In the genomic region with DNA sequence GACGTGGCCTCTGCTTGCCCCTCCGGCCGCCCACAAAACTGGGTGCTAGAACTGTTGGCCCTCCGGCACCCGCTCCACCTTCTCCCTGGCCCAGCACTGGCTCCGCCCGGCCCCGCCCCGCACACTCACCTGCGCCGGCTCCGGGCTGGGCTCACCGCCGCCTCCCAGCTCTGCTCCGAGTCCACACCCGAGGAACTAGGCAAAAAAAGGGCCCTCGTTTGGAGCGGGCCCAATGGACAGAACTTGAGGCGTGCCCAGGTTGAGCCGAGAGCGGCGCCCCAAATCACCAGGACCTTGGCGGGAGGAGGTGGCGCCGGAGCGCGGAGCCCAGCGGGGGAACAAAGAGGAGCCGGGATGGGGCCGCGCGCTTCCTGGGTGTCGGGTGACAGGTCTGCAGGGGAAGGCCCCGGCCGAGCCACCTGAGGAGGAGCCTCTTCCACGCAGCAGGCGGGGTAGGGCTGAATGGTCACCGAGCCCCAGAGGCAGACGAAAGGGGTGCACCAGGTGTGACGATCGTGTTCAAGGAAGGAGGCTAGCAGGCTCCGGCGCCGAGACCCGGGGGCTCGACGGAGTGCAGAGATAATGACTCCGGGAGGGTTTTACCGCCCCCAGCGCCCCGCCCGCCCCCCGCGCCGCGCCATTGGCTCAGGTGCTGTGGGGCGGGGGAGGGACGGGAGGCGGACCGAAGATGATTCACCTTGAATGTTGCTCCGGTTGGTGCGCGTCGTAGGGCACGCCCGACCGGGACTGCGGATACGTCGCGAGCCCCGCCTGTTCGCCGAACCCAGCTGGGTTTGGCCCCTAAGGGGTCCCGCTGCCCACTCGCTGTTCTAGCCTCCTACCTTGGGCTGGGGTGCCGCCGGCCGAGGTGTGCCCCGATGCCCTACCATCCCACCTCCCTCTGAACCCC, we compare ENCODE assay signal across 8 mouse cellular contexts.
DNase-seq lines count a peak whose midpoint lies in the region; ATAC-seq and TF ChIP-seq lines count a peak whose summit lies in the region.

No protein-coding gene starts in this region.

- no peak overlapping the region for H3K27ac ChIP-seq in heart, embryonic 14.5 days (replicated peaks in 1 of 2; ENCODE audit: control insufficient read depth in 1 of 2, insufficient read depth in 1 of 2, low read depth in 2 of 2, low read length in 2 of 2)
- H3K27ac ChIP-seq in intestine, embryonic 16.5 days (ENCODE audit: low read length): peak overlapping the region; percentile 73
- H3K27ac ChIP-seq in liver, postnatal 0 days (ENCODE audit: low read depth): no peak overlapping the region

- peak overlapping the region; percentile 34; the same call in 1 of the 2 replicates for H3K9ac ChIP-seq in heart, embryonic 14.5 days (ENCODE audit: low read length)
- H3K9ac ChIP-seq in intestine, embryonic 16.5 days (ENCODE audit: low read depth, low read length): peak overlapping the region; percentile 68
- 0 out of 2 replicates have a peak overlapping the region, but pooled peaks have one; percentile 21 for H3K9ac ChIP-seq in liver, postnatal 0 days (replicated peaks)

- H3K4me2 ChIP-seq in heart, embryonic 14.5 days (ENCODE audit: low read length): peak overlapping the region; percentile 66
- H3K4me2 ChIP-seq in intestine, embryonic 16.5 days (ENCODE audit: low read depth, low read length): peak overlapping the region; percentile 67
- H3K4me2 ChIP-seq in liver, postnatal 0 days (ENCODE audit: low read depth, low read length): peak overlapping the region; percentile 80

- no peak for TF ChIP-seq CTCF in liver, postnatal 0 days (IDR thresholded peaks at IDR 0.05; ENCODE audit: low read depth)

- ATAC-seq in heart, embryonic 14.5 days (ENCODE audit: insufficient number of reproducible peaks, insufficient read depth, low FRiP score, low read depth): no peak
- peak; percentile 91 for ATAC-seq in intestine, embryonic 16.5 days
- peak; percentile 88 for ATAC-seq in liver, postnatal 0 days

- peaks cover 97% of the 10 kb centered on the region for H3K27me3 ChIP-seq in heart, embryonic 14.5 days (ENCODE audit: control insufficient read depth, insufficient read depth, low read length)
- peaks cover 72% of the 10 kb centered on the region for H3K27me3 ChIP-seq in intestine, embryonic 16.5 days (replicated peaks; ENCODE audit: control insufficient read depth, insufficient read depth, low read length)
- peaks cover 100% of the 10 kb centered on the region for H3K27me3 ChIP-seq in liver, postnatal 0 days (ENCODE audit: insufficient read depth, low read length)

- H3K9me3 ChIP-seq in heart, embryonic 14.5 days (ENCODE audit: control insufficient read depth, low read length): no peaks in the 10 kb centered on the region
- H3K9me3 ChIP-seq in intestine, embryonic 16.5 days (ENCODE audit: control insufficient read depth, low read length): no peaks in the 10 kb centered on the region
- H3K9me3 ChIP-seq in liver, postnatal 0 days (ENCODE audit: low read length): no peaks in the 10 kb centered on the region

- intact Hi-C loops in heart, postnatal 14 days (cut with DNase I): no loop called here
- intact Hi-C loops in left cerebral cortex, postnatal 25 days (cut with DNase I): no loop called here

- DNase-seq in heart, postnatal 14 days: no peak
- DNase-seq in embryo, embryonic 10.5 days (ENCODE audit: low spot score): peak; percentile 40
- peak; percentile 68 for DNase-seq in liver, postnatal 0 days
- peak; percentile 87 for DNase-seq in retina, adult 2 months (ENCODE audit: low read depth, low spot score)
- DNase-seq in left cerebral cortex, postnatal 25 days (ENCODE audit: low spot score in 2 of 2): no peak
- DNase-seq in layer of hippocampus, postnatal 36 days: no peak

- H3K36me3 ChIP-seq in heart, embryonic 14.5 days (ENCODE audit: control insufficient read depth, insufficient read depth, low read length): no peaks in the 10 kb centered on the region
- H3K36me3 ChIP-seq in intestine, embryonic 16.5 days (ENCODE audit: control insufficient read depth, insufficient read depth, low read length): no peaks in the 10 kb centered on the region
- H3K36me3 ChIP-seq in liver, postnatal 0 days (replicated peaks; ENCODE audit: insufficient read depth, low read length): no peaks in the 10 kb centered on the region

- 1% methylated on average over 80 of the region's 80 CpGs for WGBS in heart, embryonic 14.5 days
- WGBS in intestine, embryonic 16.5 days: under 1% methylated on average over 79 of the region's 80 CpGs
- WGBS in liver, postnatal 0 days (ENCODE audit: insufficient replicate concordance): 2% methylated on average over 80 of the region's 80 CpGs

- H3K4me3 ChIP-seq in heart, embryonic 14.5 days (ENCODE audit: control insufficient read depth in 1 of 2, insufficient read depth in 1 of 2, low read depth in 1 of 2, low read length in 2 of 2): peak overlapping the region; percentile 24 to 41
- H3K4me3 ChIP-seq in intestine, embryonic 16.5 days (ENCODE audit: low read length): peak overlapping the region; percentile 60
- H3K4me3 ChIP-seq in liver, postnatal 0 days (ENCODE audit: low read depth, low read length): peak overlapping the region; percentile 50

- no peak for TF ChIP-seq EP300 in liver, postnatal 0 days (IDR thresholded peaks at IDR 0.05; ENCODE audit: low read depth)

- peaks cover 15 to 35% of the 10 kb centered on the region in 2 experiments; a peak in 3 of 4 replicates for H3K4me1 ChIP-seq in heart, embryonic 14.5 days (ENCODE audit: control insufficient read depth in 2 of 2, insufficient read depth in 2 of 2, low read length in 2 of 2)
- H3K4me1 ChIP-seq in intestine, embryonic 16.5 days (ENCODE audit: control insufficient read depth, insufficient read depth, low read length): peaks cover 47% of the 10 kb centered on the region
- peaks cover 36% of the 10 kb centered on the region for H3K4me1 ChIP-seq in liver, postnatal 0 days (ENCODE audit: insufficient read depth)

Comparison
In these comparisons a context has a peak if more than half of its experiments do, and no peak if none do; other contexts are left out.
1. DNase-seq: peak in embryo, embryonic 10.5 days (single experiment), liver, postnatal 0 days (single experiment) and retina, adult 2 months (single experiment); none in heart, postnatal 14 days (0 of 2), left cerebral cortex, postnatal 25 days (0 of 2) and layer of hippocampus, postnatal 36 days (0 of 2).
2. Peak in every context shown above with its lines, with median percentiles within 50 percentile points of each other: H3K4me2 ChIP-seq, H3K4me3 ChIP-seq and H3K9ac ChIP-seq.